Mouse (Mus musculus): ENCODE results near the gene Arhgef17. TPM values are rescaled to one million over a fixed set of nuclear protein-coding genes. Genes with fewer than 3 reads are reported as not detected.
A peak's percentile ranks its signal among the peaks of the same experiment; 100 is the strongest.

The Arhgef17 gene
- polyA plus RNA-seq, 1 experiment from 2014 or later: 12.9 TPM

- WGBS: 42% methylated on average over 8 of the region's 8 CpGs
- Histone ChIP-seq H3K9me3 (replicated peaks) (no peaks in the 10 kb centered on the region), H3K9ac (replicated peaks) (no peak overlapping the region), H3K36me3 (no peaks in the 10 kb centered on the region), H3K4me3 (replicated peaks) (no peak overlapping the region), H3K27ac (replicated peaks) (0 out of 2 replicates have a peak overlapping the region, but pooled peaks have one; percentile 13), H3K27me3 (replicated peaks) (no peaks in the 10 kb centered on the region), H3K4me1 (peaks cover 29% of the 10 kb centered on the region), H3K4me2 (no peak overlapping the region)
- no peak for ATAC-seq (ENCODE audit: low FRiP score)
Observed at GRCm38 (mm10) chr7:100908567-100908966, 23.3 kb downstream of the Arhgef17 start.

DNA sequence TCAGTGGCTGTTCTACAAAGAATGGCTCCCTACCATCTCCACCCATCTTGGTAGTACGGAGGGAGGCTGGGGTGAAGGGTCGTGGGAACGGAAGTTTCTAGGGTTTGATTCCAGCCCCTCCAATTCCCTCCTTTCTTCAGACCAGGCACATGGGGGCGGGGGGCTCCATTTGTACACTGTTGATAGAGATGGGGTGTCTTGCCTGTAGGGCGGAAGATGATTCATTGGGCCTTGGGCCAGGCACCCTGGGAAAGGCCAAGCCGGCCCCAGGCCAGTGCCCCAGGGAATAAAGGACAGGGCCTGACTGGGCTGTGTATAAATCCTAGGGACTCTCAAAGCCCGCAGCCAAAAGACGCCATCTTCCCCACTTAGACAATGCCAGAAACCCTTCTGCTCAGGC is 23.8 kb downstream of the Arhgef17 start:
- Histone ChIP-seq H3K9me3 (replicated peaks) (no peaks in the 10 kb centered on the region), H3K27me3 (replicated peaks) (no peaks in the 10 kb centered on the region), H3K9ac (replicated peaks) (no peak overlapping the region), H3K4me3 (replicated peaks) (no peak overlapping the region), H3K36me3 (no peaks in the 10 kb centered on the region), H3K4me2 (no peak overlapping the region), H3K27ac (replicated peaks) (peak overlapping the region; percentile 13; the same call in 1 of the 2 replicates), H3K4me1 (peaks cover 29% of the 10 kb centered on the region)
- peak; percentile 39; the same call in 1 of the 2 replicates for ATAC-seq (ENCODE audit: low FRiP score)
- 70% methylated on average over 8 of the region's 8 CpGs for WGBS

DNA sequence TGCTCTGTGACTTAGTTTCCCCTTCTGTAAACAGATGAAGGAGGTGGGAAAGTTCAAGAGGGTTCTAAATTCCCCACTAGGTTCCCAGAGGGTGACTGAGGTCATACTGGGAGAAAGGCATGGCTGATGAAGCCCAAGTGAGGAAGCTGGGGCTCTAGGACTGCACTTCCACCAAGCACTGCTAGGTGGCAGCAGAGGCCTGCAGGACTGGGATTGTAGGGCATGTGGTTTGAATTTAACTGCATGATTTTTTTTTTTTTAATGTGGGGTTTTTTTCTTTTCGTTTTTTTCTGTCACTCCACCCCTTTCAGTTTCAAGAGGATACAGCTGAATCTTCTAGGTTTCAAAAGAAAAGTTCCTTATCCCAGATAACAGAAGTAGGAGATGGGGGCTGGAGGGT is 24.7 kb downstream of the Arhgef17 start:
- H3K36me3 ChIP-seq: no peaks in the 10 kb centered on the region
- no peak overlapping the region for H3K4me3 ChIP-seq (replicated peaks)
- peaks cover 28% of the 10 kb centered on the region for H3K4me1 ChIP-seq
- no peak for ATAC-seq (ENCODE audit: low FRiP score)
- H3K27me3 ChIP-seq (replicated peaks): no peaks in the 10 kb centered on the region
- H3K9me3 ChIP-seq (replicated peaks): no peaks in the 10 kb centered on the region
- WGBS: 4% methylated on average over 1 of the region's 1 CpGs
- no peak overlapping the region for H3K9ac ChIP-seq (replicated peaks)
- H3K4me2 ChIP-seq: no peak overlapping the region
- H3K27ac ChIP-seq (replicated peaks): peak overlapping the region; percentile 60

GRCm38 (mm10) chr7:100906029-100906789 is 25.7 kb downstream of the Arhgef17 start:
- no peak overlapping the region for H3K4me2 ChIP-seq
- H3K9ac ChIP-seq (replicated peaks): no peak overlapping the region
- no peaks in the 10 kb centered on the region for H3K9me3 ChIP-seq (replicated peaks)
- H3K4me1 ChIP-seq: peaks cover 17% of the 10 kb centered on the region
- H3K27ac ChIP-seq (replicated peaks): no peak overlapping the region
- no peak overlapping the region for H3K4me3 ChIP-seq (replicated peaks)
- no peak for ATAC-seq (ENCODE audit: low FRiP score)
- H3K36me3 ChIP-seq: no peaks in the 10 kb centered on the region
- 86% methylated on average over 10 of the region's 10 CpGs for WGBS
- no peaks in the 10 kb centered on the region for H3K27me3 ChIP-seq (replicated peaks)

DNA sequence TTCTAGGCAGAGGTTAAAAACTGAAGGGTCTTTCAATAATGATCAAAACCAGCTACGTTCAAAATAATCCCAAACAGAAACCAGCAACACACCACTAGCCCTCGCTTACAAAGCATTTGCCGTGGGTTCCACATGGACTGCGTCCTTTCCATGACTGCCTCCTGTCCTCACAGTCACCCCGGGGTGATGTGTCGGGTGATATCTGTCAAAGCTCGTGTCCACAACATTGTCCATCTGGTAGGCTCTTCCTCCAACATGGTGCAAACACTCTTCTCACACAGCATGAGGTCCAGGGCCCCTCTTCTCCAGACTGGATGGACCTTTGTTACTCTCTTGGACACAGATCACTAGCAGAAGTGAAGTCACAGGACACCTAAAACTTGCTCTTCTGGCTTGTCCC is 26.9 kb downstream of the Arhgef17 start:
- no peak overlapping the region for H3K9ac ChIP-seq (replicated peaks)
- 93% methylated on average over 7 of the region's 7 CpGs for WGBS
- H3K4me2 ChIP-seq: no peak overlapping the region
- H3K9me3 ChIP-seq (replicated peaks): no peaks in the 10 kb centered on the region
- no peaks in the 10 kb centered on the region for H3K27me3 ChIP-seq (replicated peaks)
- peaks cover 12% of the 10 kb centered on the region; the same call in 1 of the 2 replicates for H3K4me1 ChIP-seq
- no peak overlapping the region for H3K4me3 ChIP-seq (replicated peaks)
- no peak for ATAC-seq (ENCODE audit: low FRiP score)
- H3K27ac ChIP-seq (replicated peaks): no peak overlapping the region
- H3K36me3 ChIP-seq: no peaks in the 10 kb centered on the region

DNA sequence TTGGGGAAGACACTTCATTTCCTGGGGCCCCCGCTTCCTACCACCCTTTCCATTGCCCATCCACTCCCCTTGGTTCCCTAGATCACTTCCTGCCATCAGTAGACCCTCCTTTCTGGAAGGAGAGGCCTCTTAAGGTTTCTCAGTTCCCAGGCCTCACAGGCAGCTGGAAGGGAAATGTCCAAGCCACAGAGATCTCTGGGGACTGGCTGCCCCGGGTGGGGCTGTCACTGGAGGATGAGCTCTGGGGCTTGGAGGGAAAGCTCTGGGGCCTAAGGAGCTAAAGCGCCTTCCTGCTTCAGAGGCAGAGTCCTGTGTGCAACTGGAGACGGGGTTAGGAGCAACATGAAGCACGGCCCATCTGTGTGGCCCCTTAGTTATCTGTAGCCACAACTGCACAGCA is 27.3 kb downstream of the Arhgef17 start:
- peaks cover 12% of the 10 kb centered on the region; the same call in 1 of the 2 replicates for H3K4me1 ChIP-seq
- no peaks in the 10 kb centered on the region for H3K27me3 ChIP-seq (replicated peaks)
- no peak overlapping the region for H3K4me3 ChIP-seq (replicated peaks)
- no peaks in the 10 kb centered on the region for H3K36me3 ChIP-seq
- H3K27ac ChIP-seq (replicated peaks): no peak overlapping the region
- no peaks in the 10 kb centered on the region for H3K9me3 ChIP-seq (replicated peaks)
- no peak overlapping the region for H3K4me2 ChIP-seq
- no peak for ATAC-seq (ENCODE audit: low FRiP score)
- WGBS: 89% methylated on average over 5 of the region's 5 CpGs
- H3K9ac ChIP-seq (replicated peaks): no peak overlapping the region

GRCm38 (mm10) chr7:100902451-100903137 is 29.3 kb downstream of the Arhgef17 start:
- peaks cover 3% of the 10 kb centered on the region; the same call in 1 of the 2 replicates for H3K4me1 ChIP-seq
- H3K9me3 ChIP-seq (replicated peaks): no peaks in the 10 kb centered on the region
- no peak overlapping the region for H3K27ac ChIP-seq (replicated peaks)
- no peak overlapping the region for H3K4me2 ChIP-seq
- 83% methylated on average over 9 of the region's 9 CpGs for WGBS
- no peak overlapping the region for H3K4me3 ChIP-seq (replicated peaks)
- H3K9ac ChIP-seq (replicated peaks): no peak overlapping the region
- H3K27me3 ChIP-seq (replicated peaks): no peaks in the 10 kb centered on the region
- no peaks in the 10 kb centered on the region for H3K36me3 ChIP-seq
- ATAC-seq (ENCODE audit: low FRiP score): no peak

- no peak overlapping the region for H3K4me3 ChIP-seq (replicated peaks)
- no peaks in the 10 kb centered on the region for H3K9me3 ChIP-seq (replicated peaks)
- H3K27me3 ChIP-seq (replicated peaks): no peaks in the 10 kb centered on the region
- no peak overlapping the region for H3K27ac ChIP-seq (replicated peaks)
- no peaks in the 10 kb centered on the region for H3K36me3 ChIP-seq
- peaks cover 28% of the 10 kb centered on the region for H3K4me1 ChIP-seq
- WGBS: 85% methylated on average over 5 of the region's 5 CpGs
- H3K9ac ChIP-seq (replicated peaks): no peak overlapping the region
- no peak overlapping the region for H3K4me2 ChIP-seq
- ATAC-seq (ENCODE audit: low FRiP score): no peak
Observed at GRCm38 (mm10) chr7:100897828-100898227, 34.1 kb downstream of the Arhgef17 start.

GRCm38 (mm10) chr7:100894833-100895226 is 37.1 kb downstream of the Arhgef17 start:
- 2% methylated on average over 12 of the region's 12 CpGs for WGBS
- peaks cover 5% of the 10 kb centered on the region; the same call in 1 of the 2 replicates for H3K36me3 ChIP-seq
- peak overlapping the region; percentile 54 for H3K27ac ChIP-seq (replicated peaks)
- ATAC-seq (ENCODE audit: low FRiP score): peak; percentile 36; the same call in 1 of the 2 replicates
- H3K9me3 ChIP-seq (replicated peaks): no peaks in the 10 kb centered on the region
- no peaks in the 10 kb centered on the region for H3K27me3 ChIP-seq (replicated peaks)
- peak overlapping the region; percentile 54 for H3K4me3 ChIP-seq (replicated peaks)
- peak overlapping the region; percentile 93 for H3K4me2 ChIP-seq
- H3K4me1 ChIP-seq: peaks cover 42% of the 10 kb centered on the region
- H3K9ac ChIP-seq (replicated peaks): peak overlapping the region; percentile 70

DNA sequence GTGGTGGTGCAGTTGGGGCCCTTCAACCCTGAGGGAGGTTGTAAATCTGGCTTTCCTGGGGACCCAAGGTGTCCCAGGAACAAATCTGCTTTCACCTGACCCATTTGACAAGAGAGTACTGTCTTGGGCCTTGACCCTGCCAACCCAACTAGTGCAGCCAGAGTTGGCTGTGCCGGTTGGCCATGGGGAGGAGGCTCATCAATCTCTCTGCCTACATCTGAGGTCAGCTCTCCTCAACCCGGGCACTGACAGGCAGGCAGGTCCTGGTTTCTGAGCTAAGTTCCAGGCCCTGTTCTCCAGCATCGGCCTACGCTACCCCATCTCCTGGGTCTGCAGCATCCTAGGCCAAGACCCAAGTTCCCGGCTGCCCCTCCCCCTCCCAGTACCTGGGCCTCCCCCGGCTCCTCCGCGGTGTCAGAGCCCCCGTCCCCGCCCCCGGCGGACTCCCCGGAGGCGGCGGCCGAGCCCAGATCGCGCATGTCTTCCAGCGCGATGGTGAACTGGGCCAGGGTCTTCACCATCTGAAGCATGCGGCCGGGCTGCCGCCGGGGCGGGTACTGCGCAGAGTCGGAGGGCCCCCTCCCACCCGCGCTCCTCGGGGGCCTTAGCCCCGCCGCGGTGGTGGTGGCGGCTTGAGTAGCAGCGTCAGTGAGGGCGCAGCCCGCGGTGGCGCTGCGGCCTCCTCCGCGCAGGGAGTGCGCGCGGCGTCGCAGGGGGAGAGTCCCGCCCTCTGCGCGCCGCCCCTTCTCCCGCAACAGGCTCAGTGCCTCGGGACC is 37.7 kb downstream of the Arhgef17 start:
- Histone ChIP-seq H3K4me3 (replicated peaks) (peak overlapping the region; percentile 54), H3K4me2 (peak overlapping the region; percentile 93), H3K27me3 (replicated peaks) (no peaks in the 10 kb centered on the region), H3K27ac (replicated peaks) (peak overlapping the region; percentile 54), H3K9ac (replicated peaks) (peak overlapping the region; percentile 70), H3K9me3 (replicated peaks) (no peaks in the 10 kb centered on the region), H3K4me1 (peaks cover 42% of the 10 kb centered on the region), H3K36me3 (peaks cover 10% of the 10 kb centered on the region; the same call in 1 of the 2 replicates)
- peak; percentile 78 for ATAC-seq (ENCODE audit: low FRiP score)
- WGBS: 4% methylated on average over 35 of the region's 53 CpGs

GRCm38 (mm10) chr7:100893249-100894056 is 38.5 kb downstream of the Arhgef17 start:
- peaks cover 11% of the 10 kb centered on the region for H3K36me3 ChIP-seq
- H3K4me3 ChIP-seq (replicated peaks): peak overlapping the region; percentile 54
- no peaks in the 10 kb centered on the region for H3K27me3 ChIP-seq (replicated peaks)
- 51% methylated on average over 20 of the region's 20 CpGs for whole genome bisulfite sequencing
- ATAC-seq (ENCODE audit: low FRiP score): peak; percentile 6; the same call in 1 of the 2 replicates
- peak overlapping the region; percentile 93 for H3K4me2 ChIP-seq
- peak overlapping the region; percentile 54 for H3K27ac ChIP-seq (replicated peaks)
- peak overlapping the region; percentile 70 for H3K9ac ChIP-seq (replicated peaks)
- H3K4me1 ChIP-seq: peaks cover 42% of the 10 kb centered on the region
- no peaks in the 10 kb centered on the region for H3K9me3 ChIP-seq (replicated peaks)
